Comparison of ENCODE assay signal across 9 mouse cellular contexts in the genomic region with DNA sequence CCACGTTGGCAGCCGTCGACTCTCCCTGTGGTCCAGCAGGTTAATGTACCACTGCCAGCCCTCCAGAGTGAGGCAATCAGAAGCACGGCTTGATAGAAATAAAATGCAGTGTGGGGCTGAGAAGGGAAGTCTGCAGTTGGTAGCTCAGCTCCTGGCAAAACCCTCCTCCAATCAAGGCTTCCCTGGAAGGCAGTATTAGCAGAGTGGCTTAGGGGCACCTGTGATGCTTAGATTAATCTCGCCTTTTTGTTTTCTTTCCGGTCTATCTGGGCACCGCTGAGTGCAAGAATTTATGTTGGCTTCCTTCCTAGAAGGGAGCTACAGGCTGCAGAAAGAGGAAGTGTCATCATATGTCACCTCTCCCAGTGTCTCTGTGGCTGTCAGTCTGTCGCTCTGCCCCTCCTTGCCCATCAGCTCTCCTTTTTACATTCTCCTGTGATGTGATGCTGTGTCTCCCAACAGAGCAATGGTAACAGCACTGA.
DNase-seq lines count a peak whose midpoint lies in the region; ATAC-seq and TF ChIP-seq lines count a peak whose summit lies in the region.
"Had no signal": no experiment of that assay in that cellular context is flagged by ENCODE, and none has a peak within 500 bp of the region (broad histone marks: within the 10 kb centered on the region; RNA-seq: fewer than 3 reads in every experiment).

No protein-coding gene starts in this region.

- 12% methylated on average over 8 of the region's 8 CpGs for WGBS in kidney, embryonic 15.5 days
- 16% methylated on average over 8 of the region's 8 CpGs for WGBS in forebrain, postnatal 0 days

- H3K27me3 ChIP-seq in kidney, embryonic 15.5 days = no peaks in the 10 kb centered on the region
- no peaks in the 10 kb centered on the region for H3K27me3 ChIP-seq in forebrain, postnatal 0 days (ENCODE audit: insufficient read depth, low read length)
- H3K27me3 ChIP-seq: liver, embryonic 15.5 days had no signal

- peaks cover 15% of the 10 kb centered on the region for H3K4me1 ChIP-seq in kidney, embryonic 15.5 days
- no peaks in the 10 kb centered on the region; the same call in 1 of the 2 replicates for H3K4me1 ChIP-seq in forebrain, postnatal 0 days (ENCODE audit: insufficient read depth)
- H3K4me1 ChIP-seq: liver, embryonic 15.5 days had no signal

- H3K4me3 ChIP-seq in kidney, embryonic 15.5 days (replicated peaks) = no peak overlapping the region
- no peak overlapping the region for H3K4me3 ChIP-seq in forebrain, postnatal 0 days (ENCODE audit: low read depth, low read length)
- H3K4me3 ChIP-seq: liver, embryonic 15.5 days had no signal

- H3K9me3 ChIP-seq in kidney, embryonic 15.5 days (replicated peaks) = no peaks in the 10 kb centered on the region
- H3K9me3 ChIP-seq in forebrain, postnatal 0 days (ENCODE audit: low read length) = no peaks in the 10 kb centered on the region
- H3K9me3 ChIP-seq: liver, embryonic 15.5 days had no signal

- no peak overlapping the region for H3K4me2 ChIP-seq in kidney, embryonic 15.5 days
- no peak overlapping the region for H3K4me2 ChIP-seq in forebrain, postnatal 0 days (ENCODE audit: low read depth)
- H3K4me2 ChIP-seq: liver, embryonic 15.5 days had no signal

- no peak for TF ChIP-seq CTCF in forebrain, postnatal 0 days (IDR thresholded peaks at IDR 0.05; ENCODE audit: low read depth)

- no peak for DNase-seq in kidney, adult 18-20 months
- DNase-seq in Muller cell, postnatal 12 days (ENCODE audit: inconsistent ontology term) = peak; percentile 43
- peak; percentile 84 for DNase-seq in cerebellum, adult 11 months
- no peak for DNase-seq in forebrain, postnatal 0 days
- DNase-seq in adrenal gland, postnatal 14 days = no peak
- DNase-seq in adrenal gland, postnatal 36 days = no peak
- DNase-seq: kidney, postnatal 25 days had no signal

- H3K9ac ChIP-seq in kidney, embryonic 15.5 days = no peak overlapping the region
- H3K9ac ChIP-seq in forebrain, postnatal 0 days = no peak overlapping the region
- H3K9ac ChIP-seq: liver, embryonic 15.5 days had no signal

- H3K36me3 ChIP-seq in kidney, embryonic 15.5 days = no peaks in the 10 kb centered on the region
- no peaks in the 10 kb centered on the region for H3K36me3 ChIP-seq in forebrain, postnatal 0 days (ENCODE audit: insufficient read depth)
- H3K36me3 ChIP-seq: liver, embryonic 15.5 days had no signal

- H3K27ac ChIP-seq in kidney, embryonic 15.5 days = 0 out of 2 replicates have a peak overlapping the region, but pooled peaks have one; percentile 27
- no peak overlapping the region for H3K27ac ChIP-seq in forebrain, postnatal 0 days (ENCODE audit: low read depth, low read length)
- H3K27ac ChIP-seq: liver, embryonic 15.5 days had no signal

- peak; percentile 52; the same call in 1 of the 2 replicates for ATAC-seq in kidney, embryonic 15.5 days (replicated peaks; ENCODE audit: low FRiP score)
- ATAC-seq in forebrain, postnatal 0 days = peak; percentile 63

Comparison
In these comparisons a context has a peak if more than half of its experiments do, and no peak if none do; other contexts are left out.
1. DNase-seq: peak in Muller cell, postnatal 12 days (single experiment) and cerebellum, adult 11 months (single experiment); none in kidney, adult 18-20 months (single experiment), forebrain, postnatal 0 days (single experiment), adrenal gland, postnatal 14 days (single experiment) and adrenal gland, postnatal 36 days (0 of 2).